Mouse (Mus musculus) midbrain, embryonic 16.5 days (tissue): ENCODE measurements around the gene Man2b1. TPM values are rescaled to one million over a fixed set of nuclear protein-coding genes. Genes with fewer than 3 reads are reported as not detected.
"Not testable (repeated sequence)": the region's sequence is repeated elsewhere in the genome, so short reads cannot be mapped to it uniquely, and the experiment has no call there.

Experiments used
- ATAC-seq: fragments of 200-750 bp; cut with Nextera tagmentation; 2 replicates; pipeline ENCODE4 v1.8.0; 2017; ENCODE audit warnings: moderate TSS enrichment
- H3K27ac ChIP-seq: fragments of 300-500 bp; sonication (generic); 2 replicates; pipeline ENCODE4 v1.5.1; 2014; ENCODE audit warnings: mild to moderate bottlenecking, low read length, mixed read lengths
- H3K27me3 ChIP-seq: fragments of 300-500 bp; sonication (generic); 2 replicates; pipeline ENCODE4 v1.6.1; 2014; ENCODE audit warnings: low read depth, low read length, mixed read lengths; ENCODE audit not compliant: control insufficient read depth, insufficient read depth
- H3K36me3 ChIP-seq: fragments of 300-500 bp; sonication (generic); 2 replicates; pipeline ENCODE4 v1.6.1; 2014; ENCODE audit warnings: mild to moderate bottlenecking, low read length, moderate library complexity, mixed read lengths; ENCODE audit not compliant: control insufficient read depth, insufficient read depth
- H3K4me1 ChIP-seq: fragments of 300-500 bp; sonication (generic); 2 replicates; pipeline ENCODE4 v1.6.1; 2014; ENCODE audit warnings: mild to moderate bottlenecking, low read length, mixed read lengths; ENCODE audit not compliant: control insufficient read depth, insufficient read depth
- H3K4me2 ChIP-seq: fragments of 300-500 bp; sonication (generic); 2 replicates; pipeline ENCODE4 v1.6.1; 2014; ENCODE audit warnings: mild to moderate bottlenecking, low read length, mixed read lengths
- H3K4me3 ChIP-seq: fragments of 300-500 bp; sonication (generic); 2 replicates; pipeline ENCODE4 v1.5.1; 2014; ENCODE audit warnings: low read depth, mild to moderate bottlenecking, low read length, moderate library complexity, mixed read lengths
- H3K9ac ChIP-seq: fragments of 300-500 bp; sonication (generic); 2 replicates; pipeline ENCODE4 v1.6.1; 2014; ENCODE audit warnings: low read depth, low read length, mixed read lengths
- H3K9me3 ChIP-seq: fragments of 300-500 bp; sonication (generic); replicated peaks from 2 replicates; pipeline ENCODE4 v1.6.1; 2014; ENCODE audit warnings: mild to moderate bottlenecking, low read length, mixed read lengths; ENCODE audit not compliant: control insufficient read depth, poor library complexity, severe bottlenecking
- WGBS: fragments of 180-500 bp; shearing (Covaris S2); extraction: QIAGEN DNeasy Blood & Tissue Kit; methylation state at CpG from one replicate; pipeline ENCODE4 v1.1.7; 2014; 5-methylcytosine and 5-hydroxymethylcytosine counted together
- polyA plus RNA-seq: library from polyadenylated mRNA; unstranded; fragments of >200 nt; fragmentation: Nextera tagmentation; extraction: Ambion mirVana; gene quantifications from 2 replicates; pipeline ENCODE4 v1.2.1, GENCODE M21; 2015

The Man2b1 gene
- polyA plus RNA-seq, 1 experiment from 2014 or later: 18.2 TPM

GRCm38 (mm10) chr8:85080532-85081215 is 2.4 kb upstream of the Man2b1 start, which contains the start of gene Wdr83os:
Gene Wdr83os (plus strand): TSS chr8:85080740.
- peak within 1 kb of the TSS; percentile 71 for H3K27ac ChIP-seq
- peaks cover 31% of the 10 kb centered on the region for H3K4me1 ChIP-seq
- H3K27me3 ChIP-seq: no peaks in the 10 kb centered on the region
- H3K9me3 ChIP-seq: no peaks in the 10 kb centered on the region
- peaks cover under 1% of the 10 kb centered on the region; the same call in 1 of the 2 replicates for H3K36me3 ChIP-seq
- peak; percentile 7; the same call in 1 of the 2 replicates for ATAC-seq
- peak within 1 kb of the TSS; percentile 84 for H3K4me2 ChIP-seq
- peak within 1 kb of the TSS; percentile 92 for H3K4me3 ChIP-seq
- 0% methylated on average over 30 of the region's 30 CpGs for WGBS
- peak within 1 kb of the TSS; percentile 89 for H3K9ac ChIP-seq

GRCm38 (mm10) chr8:85081216-85081555 is 1.9 kb upstream of the Man2b1 start, which contains the start of gene Wdr83:
Gene Wdr83 (minus strand): TSS chr8:85081306.
- Histone ChIP-seq H3K4me2 (peak within 1 kb of the TSS; percentile 84), H3K4me3 (peak within 1 kb of the TSS; percentile 92), H3K9me3 (no peaks in the 10 kb centered on the region), H3K36me3 (no peaks in the 10 kb centered on the region), H3K4me1 (peaks cover 31% of the 10 kb centered on the region), H3K27ac (peak within 1 kb of the TSS; percentile 71), H3K27me3 (no peaks in the 10 kb centered on the region), H3K9ac (peak within 1 kb of the TSS; percentile 89)
- 3% methylated on average over 9 of the region's 9 CpGs for whole genome bisulfite sequencing
- ATAC-seq: peak; percentile 12

DNA sequence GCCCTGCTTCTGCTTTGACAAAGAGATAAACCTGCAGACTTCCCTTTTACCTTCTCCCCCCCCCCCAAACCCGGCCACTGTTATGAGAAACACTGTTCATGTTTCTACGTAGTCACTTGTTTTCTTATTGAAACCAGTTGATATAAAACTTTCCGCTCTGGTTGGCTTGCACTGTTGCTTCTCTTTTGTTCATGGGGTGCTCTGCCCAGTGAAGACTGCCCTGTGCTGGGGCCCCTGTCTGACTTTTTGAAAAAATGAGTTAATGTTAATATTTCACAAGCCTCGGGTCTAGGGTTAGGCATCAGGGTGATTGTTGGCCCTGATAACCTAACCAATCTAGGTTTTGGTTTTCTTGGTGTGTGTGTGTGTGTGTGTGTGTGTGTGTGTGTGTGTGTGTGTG is 901 bp upstream of the Man2b1 start:
- not testable (repeated sequence) for H3K36me3 ChIP-seq, ATAC-seq, H3K27ac ChIP-seq, H3K4me2 ChIP-seq, H3K9me3 ChIP-seq, H3K9ac ChIP-seq, H3K4me3 ChIP-seq, H3K27me3 ChIP-seq
- 93% methylated on average over 4 of the region's 4 CpGs for WGBS
- peaks cover 31% of the 10 kb centered on the region for H3K4me1 ChIP-seq

DNA sequence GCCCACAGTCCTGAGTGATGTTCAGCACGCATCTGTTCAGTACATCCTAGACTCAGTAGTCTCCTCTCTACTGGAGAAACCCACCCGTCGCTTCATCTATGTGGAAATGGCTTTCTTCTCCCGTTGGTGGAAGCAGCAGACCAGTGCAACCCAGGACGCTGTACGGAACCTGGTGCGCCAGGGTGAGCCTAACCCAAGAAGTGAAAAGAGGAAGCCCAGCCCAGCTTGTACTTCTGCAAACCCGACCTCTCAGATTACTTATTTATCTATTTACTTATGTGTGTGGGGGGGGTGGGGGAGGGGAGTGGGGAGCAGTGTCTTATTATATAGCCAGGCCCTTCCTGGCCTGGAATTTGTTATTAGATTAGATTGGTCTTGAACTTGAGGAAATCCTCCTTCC is 1.6 kb downstream of the Man2b1 start:
- H3K27ac ChIP-seq: no peak overlapping the region

DNA sequence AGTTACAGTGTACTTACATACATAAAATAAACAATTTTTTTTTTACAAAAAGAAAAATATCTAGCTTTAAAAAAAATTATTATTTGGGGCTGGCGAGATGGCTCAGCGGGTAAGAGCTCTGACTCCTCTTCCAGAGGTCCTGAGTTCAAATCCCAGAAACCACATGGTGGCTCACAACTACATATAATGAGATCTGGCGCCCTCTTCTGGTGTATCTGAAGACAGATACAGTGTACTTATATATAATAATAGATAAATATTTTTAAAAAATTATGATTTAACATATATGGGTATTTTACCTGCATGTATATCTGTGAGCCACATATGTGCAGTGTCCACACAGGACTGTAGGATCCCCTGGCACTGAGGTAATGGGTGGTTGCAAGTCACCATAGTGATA is 3.2 kb downstream of the Man2b1 start:
- WGBS: 89% methylated on average over 3 of the region's 3 CpGs
- no peaks in the 10 kb centered on the region for H3K9me3 ChIP-seq
- no peak overlapping the region for H3K4me2 ChIP-seq
- no peak overlapping the region for H3K4me3 ChIP-seq
- H3K9ac ChIP-seq: no peak overlapping the region
- no peak for ATAC-seq
- no peak overlapping the region for H3K27ac ChIP-seq
- 0 out of 2 replicates have a peak, but pooled peaks cover 4% of the 10 kb centered on the region for H3K36me3 ChIP-seq
- no peaks in the 10 kb centered on the region for H3K27me3 ChIP-seq
- H3K4me1 ChIP-seq: peaks cover 23% of the 10 kb centered on the region

More for the DNA sequence above, 1.6 kb downstream of the Man2b1 start:
- Histone ChIP-seq H3K4me2 (no peak overlapping the region), H3K9ac (no peak overlapping the region), H3K4me1 (peaks cover 28% of the 10 kb centered on the region), H3K9me3 (no peaks in the 10 kb centered on the region), H3K27me3 (no peaks in the 10 kb centered on the region), H3K36me3 (0 out of 2 replicates have a peak, but pooled peaks cover 4% of the 10 kb centered on the region), H3K4me3 (no peak overlapping the region)
- 93% methylated on average over 8 of the region's 8 CpGs for WGBS
- ATAC-seq: no peak

- Histone ChIP-seq H3K4me2 (no peak overlapping the region), H3K4me1 (peaks cover 6% of the 10 kb centered on the region), H3K27ac (no peak overlapping the region), H3K36me3 (0 out of 2 replicates have a peak, but pooled peaks cover 4% of the 10 kb centered on the region), H3K9ac (no peak overlapping the region), H3K4me3 (no peak overlapping the region), H3K9me3 (no peaks in the 10 kb centered on the region), H3K27me3 (no peaks in the 10 kb centered on the region)
- no peak for ATAC-seq
- 85% methylated on average over 2 of the region's 2 CpGs for WGBS
Observed at GRCm38 (mm10) chr8:85088771-85089170, 5.7 kb downstream of the Man2b1 start.

- 91% methylated on average over 11 of the region's 11 CpGs for WGBS
- no peak overlapping the region for H3K9ac ChIP-seq
- H3K27me3 ChIP-seq: no peaks in the 10 kb centered on the region
- H3K9me3 ChIP-seq: no peaks in the 10 kb centered on the region
- no peak for ATAC-seq
- no peak overlapping the region for H3K4me3 ChIP-seq
- H3K36me3 ChIP-seq: peaks cover 4% of the 10 kb centered on the region; the same call in 1 of the 2 replicates
- H3K4me2 ChIP-seq: no peak overlapping the region
- no peaks in the 10 kb centered on the region for H3K4me1 ChIP-seq
- no peak overlapping the region for H3K27ac ChIP-seq
Observed at GRCm38 (mm10) chr8:85090856-85091255, 7.8 kb downstream of the Man2b1 start.

- H3K4me3 ChIP-seq: no peak overlapping the region
- 33% methylated on average over 21 of the region's 21 CpGs for WGBS
- H3K27me3 ChIP-seq: no peaks in the 10 kb centered on the region
- no peaks in the 10 kb centered on the region for H3K4me1 ChIP-seq
- no peak overlapping the region for H3K9ac ChIP-seq
- H3K36me3 ChIP-seq: peaks cover 5% of the 10 kb centered on the region
- no peaks in the 10 kb centered on the region for H3K9me3 ChIP-seq
- no peak overlapping the region for H3K4me2 ChIP-seq
- H3K27ac ChIP-seq: no peak overlapping the region
- no peak for ATAC-seq
Observed at GRCm38 (mm10) chr8:85091526-85092090, 8.5 kb downstream of the Man2b1 start.

DNA sequence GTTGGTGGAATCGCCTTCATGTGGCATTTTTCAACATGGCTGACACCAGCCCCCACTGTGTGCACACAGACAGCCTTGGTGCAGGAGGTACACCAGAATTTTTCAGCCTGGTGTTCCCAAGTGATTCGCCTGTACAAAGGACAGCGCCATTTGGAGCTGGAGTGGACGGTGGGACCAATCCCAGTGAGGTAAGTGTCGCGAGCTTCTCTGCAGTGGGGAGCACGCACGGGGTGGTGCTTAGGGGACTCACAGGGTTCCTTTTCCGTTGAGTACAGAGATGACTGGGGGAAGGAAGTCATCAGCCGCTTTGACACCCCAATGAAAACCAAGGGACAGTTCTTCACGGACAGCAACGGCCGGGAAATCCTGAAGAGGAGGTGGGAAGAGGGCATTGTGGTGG is 12.0 kb downstream of the Man2b1 start:
- WGBS: 94% methylated on average over 13 of the region's 13 CpGs

More for the DNA sequence above, 12.0 kb downstream of the Man2b1 start:
- no peaks in the 10 kb centered on the region for H3K4me1 ChIP-seq
- no peaks in the 10 kb centered on the region for H3K9me3 ChIP-seq
- H3K9ac ChIP-seq: no peak overlapping the region
- H3K4me3 ChIP-seq: no peak overlapping the region
- no peaks in the 10 kb centered on the region for H3K27me3 ChIP-seq
- H3K4me2 ChIP-seq: no peak overlapping the region
- no peak for ATAC-seq
- H3K27ac ChIP-seq: no peak overlapping the region
- peaks cover 16% of the 10 kb centered on the region for H3K36me3 ChIP-seq
